In genomic region chr3:108432542-108433187, GRCm38 (mm10) we compare ENCODE assay signal across 13 mouse cellular contexts. TPM values are rescaled to one million over a fixed set of nuclear protein-coding genes. Genes with fewer than 3 reads are reported as not detected.
DNase-seq lines count a peak whose midpoint lies in the region; ATAC-seq and TF ChIP-seq lines count a peak whose summit lies in the region.
"Had no signal": no experiment of that assay in that cellular context is flagged by ENCODE, and none has a peak within 500 bp of the region (broad histone marks: within the 10 kb centered on the region; RNA-seq: fewer than 3 reads in every experiment).

No protein-coding gene starts in this region.

- TF ChIP-seq CTCF in E14TG2a.4 (conservative IDR thresholded peaks at IDR 0.05; ENCODE audit: low read length) = no peak

- peaks cover 87% of the 10 kb centered on the region for H3K4me1 ChIP-seq in E14TG2a.4 (replicated peaks; ENCODE audit: low read depth, low read length)
- H3K4me1 ChIP-seq in hindbrain, embryonic 10.5 days (replicated peaks) = peaks cover 77% of the 10 kb centered on the region
- H3K4me1 ChIP-seq in midbrain, embryonic 15.5 days = peaks cover 26% of the 10 kb centered on the region
- H3K4me1 ChIP-seq: liver, embryonic 13.5 days had no signal

- ATAC-seq in midbrain, embryonic 15.5 days (replicated peaks) = peak; percentile 48; the same call in 1 of the 2 replicates

- 44% methylated on average over 13 of the region's 13 CpGs for WGBS in hindbrain, embryonic 10.5 days
- WGBS in midbrain, embryonic 15.5 days = 12% methylated on average over 13 of the region's 13 CpGs

- no peaks in the 10 kb centered on the region for H3K9me3 ChIP-seq in E14TG2a.4 (ENCODE audit: low read length)
- no peaks in the 10 kb centered on the region for H3K9me3 ChIP-seq in hindbrain, embryonic 10.5 days
- H3K9me3 ChIP-seq in midbrain, embryonic 15.5 days = no peaks in the 10 kb centered on the region
- H3K9me3 ChIP-seq: liver, embryonic 13.5 days had no signal

- H3K27ac ChIP-seq in hindbrain, embryonic 10.5 days = peak overlapping the region; percentile 95
- H3K27ac ChIP-seq in midbrain, embryonic 15.5 days = peak overlapping the region; percentile 75
- H3K27ac ChIP-seq: liver, embryonic 13.5 days had no signal

- no peak overlapping the region for H3K4me2 ChIP-seq in midbrain, embryonic 15.5 days
- H3K4me2 ChIP-seq: liver, embryonic 13.5 days had no signal

- peak; percentile 57 for DNase-seq in embryo, embryonic 11 days
- DNase-seq in hindbrain, embryonic 10.5 days (ENCODE audit: low spot score) = peak; percentile 41
- DNase-seq in urinary bladder, postnatal 14 days (ENCODE audit: low spot score) = no peak
- DNase-seq in frontal cortex, postnatal 36 days (ENCODE audit: low spot score in 2 of 2) = no peak
- no peak for DNase-seq in c-Kit-positive CD71-positive TER-119-positive erythroid progenitor cells, embryonic 14.5 days (ENCODE audit: low spot score)
- no peak for DNase-seq in yolk sac, embryonic 10.5 days (ENCODE audit: low spot score)
- DNase-seq: adrenal gland, postnatal 25 days; cerebellum, adult 2 months; kidney, postnatal 10 days; liver, embryonic 13.5 days; lung, postnatal 4 days had no signal

- H3K4me3 ChIP-seq in E14TG2a.4 (replicated peaks; ENCODE audit: low read length) = peak overlapping the region; percentile 56
- H3K4me3 ChIP-seq in hindbrain, embryonic 10.5 days = peak overlapping the region; percentile 27
- H3K4me3 ChIP-seq in midbrain, embryonic 15.5 days = no peak overlapping the region
- H3K4me3 ChIP-seq: liver, embryonic 13.5 days had no signal

- no peaks in the 10 kb centered on the region for H3K27me3 ChIP-seq in E14TG2a.4 (ENCODE audit: insufficient read depth, low read length)
- H3K27me3 ChIP-seq in hindbrain, embryonic 10.5 days (ENCODE audit: insufficient read depth, poor library complexity, severe bottlenecking) = no peaks in the 10 kb centered on the region
- H3K27me3 ChIP-seq in midbrain, embryonic 15.5 days (replicated peaks) = no peaks in the 10 kb centered on the region
- H3K27me3 ChIP-seq: liver, embryonic 13.5 days had no signal

- no peak overlapping the region for H3K9ac ChIP-seq in midbrain, embryonic 15.5 days
- H3K9ac ChIP-seq: liver, embryonic 13.5 days had no signal

- peaks cover 97% of the 10 kb centered on the region for H3K36me3 ChIP-seq in E14TG2a.4 (ENCODE audit: insufficient read depth, low read length)
- H3K36me3 ChIP-seq in hindbrain, embryonic 10.5 days = peaks cover 90% of the 10 kb centered on the region
- peaks cover 36% of the 10 kb centered on the region; the same call in 1 of the 2 replicates for H3K36me3 ChIP-seq in midbrain, embryonic 15.5 days (replicated peaks)

RNA-seq across cellular contexts. Expression of gene Sars, which starts 12.3 kb away (rescaled TPM):
- 161 and 177 TPM in 2 replicates for polyA plus RNA-seq in hindbrain, embryonic 10.5 days (2016; fragmentation: Nextera tagmentation; extraction: Ambion mirVana)
- 209 and 212 TPM in 2 replicates for polyA plus RNA-seq in midbrain, embryonic 15.5 days (2015; fragmentation: Nextera tagmentation; extraction: Ambion mirVana)

RNA-seq across cellular contexts. Expression of gene Celsr2, which starts 17.3 kb away (rescaled TPM):
- polyA plus RNA-seq in hindbrain, embryonic 10.5 days (2016; fragmentation: Nextera tagmentation; extraction: Ambion mirVana) = 58.1 and 79.1 TPM in 2 replicates
- 38.5 and 43.3 TPM in 2 replicates for polyA plus RNA-seq in midbrain, embryonic 15.5 days (2015; fragmentation: Nextera tagmentation; extraction: Ambion mirVana)

RNA-seq across cellular contexts. Expression of gene Psrc1, which starts 49.0 kb away (rescaled TPM):
- polyA plus RNA-seq in hindbrain, embryonic 10.5 days (2016; fragmentation: Nextera tagmentation; extraction: Ambion mirVana) = 75.8 and 89.8 TPM in 2 replicates
- 7.7 and 8.8 TPM in 2 replicates for polyA plus RNA-seq in midbrain, embryonic 15.5 days (2015; fragmentation: Nextera tagmentation; extraction: Ambion mirVana)

Comparison
In these comparisons a context has a peak if more than half of its experiments do, and no peak if none do; other contexts are left out.
1. DNase-seq: peak in embryo, embryonic 11 days (single experiment) and hindbrain, embryonic 10.5 days (single experiment); none in urinary bladder, postnatal 14 days (single experiment), frontal cortex, postnatal 36 days (0 of 2), c-Kit-positive CD71-positive TER-119-positive erythroid progenitor cells, embryonic 14.5 days (single experiment) and yolk sac, embryonic 10.5 days (single experiment).